Mouse (Mus musculus) left cerebral cortex, adult 2 months (tissue): Measurements from ENCODE around the gene Fcgr1. TPM values are rescaled to one million over a fixed set of nuclear protein-coding genes. Genes with fewer than 3 reads are reported as not detected.
"Not testable (repeated sequence)": the region's sequence is repeated elsewhere in the genome, so short reads cannot be mapped to it uniquely, and the experiment has no call there.

Experiments
- DNase-seq, 2 experiments: peaks; one replicate each; pipeline ENCODE4 v3.0.0; 2021 to 2022; ENCODE audit warnings: low spot score in 2 of 2, mixed read lengths in 1 of 2; ENCODE audit errors: extremely low spot score in 1 of 2
- H3K27ac ChIP-seq: fragments of 200-600 bp; 2 replicates; pipeline ENCODE4 v1.8.1; 2022
- H3K4me3 ChIP-seq: fragments of 200-600 bp; 2 replicates; pipeline ENCODE4 v1.8.1; 2022
- CTCF ChIP-seq: fragments of 200-600 bp; IDR thresholded peaks from 2 replicates; pipeline ENCODE4 v1.8.1; 2022; ENCODE audit warnings: antibody characterized with exemption, mild to moderate bottlenecking, moderate library complexity
- intact Hi-C: fragments of 180-260 bp; cut with DNase I; formaldehyde crosslinking; loops from one replicate; pipeline ENCODE4 v1.15.1; 2025
- total RNA-seq, 2 experiments: library from RNA; stranded (reverse); gene quantifications; 2 replicates each; pipeline ENCODE4 v1.2.3; 2021

Gene Fcgr1
- total RNA-seq, 2 experiments from 2014 or later: 2.0 to 2.7 TPM

- intact Hi-C loops: no loop called here
- Histone ChIP-seq H3K4me3 (no peak overlapping the region), H3K27ac (no peak overlapping the region)
- no peak for TF ChIP-seq CTCF
- no peak for DNase-seq
These were observed 4.6 kb downstream of the Fcgr1 start for GRCm38 (mm10) chr3:96289201-96289600.

GRCm38 (mm10) chr3:96287334-96287733, 6.4 kb downstream of the Fcgr1 start:
- intact Hi-C loops, H3K4me3 ChIP-seq, DNase-seq, H3K27ac ChIP-seq: not testable (repeated sequence)
- TF ChIP-seq CTCF: peak; percentile 55

DNA sequence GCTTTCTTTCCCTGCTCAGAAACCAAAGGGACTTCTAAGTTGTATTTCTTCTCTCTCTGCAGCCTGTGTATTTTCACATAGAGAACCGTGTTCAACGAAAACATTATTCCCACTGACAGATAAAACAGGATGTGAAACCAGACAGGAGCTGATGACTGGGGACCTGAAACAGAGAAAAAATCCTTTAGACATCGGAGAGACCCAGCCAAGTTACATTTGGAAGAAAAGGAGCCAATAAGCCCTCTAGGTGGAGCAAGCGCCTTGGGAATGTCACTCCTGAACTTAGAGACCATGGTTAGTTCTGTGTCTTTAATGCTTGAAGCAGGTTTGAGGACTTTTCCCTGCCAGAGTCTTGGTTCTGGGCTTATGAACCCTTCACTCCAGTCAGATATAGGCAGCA, 9.3 kb downstream of the Fcgr1 start:
- Histone ChIP-seq H3K27ac (no peak overlapping the region), H3K4me3 (no peak overlapping the region)
- intact Hi-C loops: loop anchor here (5.0 kb wide), 1 partner anchor 43 kb away; no protein-coding TSS in a partner anchor
- TF ChIP-seq CTCF: peak; percentile 58
- peak; percentile 25 to 28 for DNase-seq

- Histone ChIP-seq H3K27ac (no peak overlapping the region), H3K4me3 (no peak overlapping the region)
- TF ChIP-seq CTCF: no peak
- intact Hi-C loops: loop anchor here (2.0 to 5.0 kb wide), 2 partner anchors 47 to 156 kb away; no protein-coding TSS in a partner anchor
- no peak for DNase-seq
These were observed 13.1 kb downstream of the Fcgr1 start for GRCm38 (mm10) chr3:96280660-96281059.

GRCm38 (mm10) chr3:96277800-96278624, 15.8 kb downstream of the Fcgr1 start:
- intact Hi-C loops: loop anchor here (5.0 kb wide), 2 partner anchors 224 to 319 kb away; partner anchors contain the start of gene Ankrd34a
- TF ChIP-seq CTCF: peak; percentile 57
- peak; percentile 91 for DNase-seq
- H3K27ac ChIP-seq: peak overlapping the region; percentile 89
- H3K4me3 ChIP-seq: peak overlapping the region; percentile 62

GRCm38 (mm10) chr3:96277428-96277799, 16.4 kb downstream of the Fcgr1 start:
- Histone ChIP-seq H3K4me3 (peak overlapping the region; percentile 62), H3K27ac (peak overlapping the region; percentile 89)
- intact Hi-C loops: loop anchor here (5.0 kb wide), 2 partner anchors 225 to 320 kb away; partner anchors contain the start of gene Ankrd34a
- DNase-seq: peak; percentile 44 to 50
- no peak for TF ChIP-seq CTCF

- DNase-seq: no peak
- peak overlapping the region; percentile 41 for H3K4me3 ChIP-seq
- no peak overlapping the region for H3K27ac ChIP-seq
- TF ChIP-seq CTCF: no peak
- intact Hi-C loops: no loop called here
These were observed 19.9 kb downstream of the Fcgr1 start for GRCm38 (mm10) chr3:96273591-96274465.

GRCm38 (mm10) chr3:96269511-96270474, 24.0 kb downstream of the Fcgr1 start, which contains the start of gene Hist2h2bb:
TSS of gene Hist2h2bb (plus strand) at chr3:96269752.
- DNase-seq: peak; percentile 90
- intact Hi-C loops: no loop called here
- no peak for TF ChIP-seq CTCF
- peak within 1 kb of the TSS; percentile 54 for H3K4me3 ChIP-seq
- peak within 1 kb of the TSS; percentile 93 for H3K27ac ChIP-seq

GRCm38 (mm10) chr3:96268776-96269378, 24.9 kb downstream of the Fcgr1 start:
- peak overlapping the region; percentile 93 for H3K27ac ChIP-seq
- peak overlapping the region; percentile 53 for H3K4me3 ChIP-seq

DNA sequence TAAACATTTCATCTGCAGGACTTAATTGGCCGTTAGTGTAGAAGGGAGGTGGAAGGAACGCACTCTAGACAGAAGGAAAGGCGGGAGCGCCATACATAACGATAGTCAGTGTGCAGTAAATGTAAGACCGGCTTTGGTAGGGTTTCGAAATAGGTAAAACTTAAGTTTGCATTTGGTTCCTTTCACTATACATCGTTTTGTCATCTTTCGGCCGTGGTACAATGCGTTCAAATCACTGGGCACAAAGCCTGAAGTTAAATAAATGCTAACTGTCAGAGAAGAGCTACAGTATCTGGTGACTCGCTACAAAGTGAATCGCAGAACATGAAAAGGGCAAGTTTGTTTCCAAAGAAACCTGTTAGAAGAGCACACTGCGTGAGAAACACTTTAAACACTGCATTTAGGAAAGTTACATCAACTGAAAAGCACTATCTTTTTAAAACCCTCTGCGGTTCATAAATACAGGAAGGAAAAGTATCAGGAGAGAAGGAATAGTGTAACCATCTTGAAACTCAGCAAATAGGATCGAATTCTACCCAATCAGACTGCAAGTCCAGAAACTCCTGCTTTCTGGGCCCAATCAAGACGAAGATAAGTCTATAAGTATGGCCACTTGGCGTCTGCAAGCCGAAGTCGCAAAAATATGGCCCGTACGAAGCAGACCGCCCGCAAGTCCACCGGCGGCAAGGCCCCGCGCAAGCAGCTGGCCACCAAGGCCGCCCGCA, 25.6 kb downstream of the Fcgr1 start, which contains the start of gene Hist2h3b:
TSS of gene Hist2h3b (plus strand) at position 604 of the 725 bp plus-strand sequence.
- Histone ChIP-seq H3K4me3 (peak within 1 kb of the TSS; percentile 54), H3K27ac (peak within 1 kb of the TSS; percentile 93)
- intact Hi-C loops: no loop called here
- TF ChIP-seq CTCF: no peak
- DNase-seq: peak; percentile 82 to 83

More at GRCm38 (mm10) chr3:96268776-96269378, 24.9 kb downstream of the Fcgr1 start:
- intact Hi-C loops: not testable (repeated sequence)
- peak in 1 of 2 experiments; percentile 21 for DNase-seq
